Mouse (Mus musculus) common myeloid progenitor, adult 5-6 weeks (primary cell): ENCODE data around the gene Rhcg. TPM values are rescaled to one million over a fixed set of nuclear protein-coding genes. Genes with fewer than 3 reads are reported as not detected.

ENCODE experiments used
- ATAC-seq: replicated peaks from 2 replicates; pipeline ENCODE4 v1.8.0; 2016; ENCODE audit warnings: low read depth, mild to moderate bottlenecking, moderate TSS enrichment, inconsistent platforms; ENCODE audit not compliant: poor library complexity, severe bottlenecking
- total RNA-seq: library from RNA; stranded (forward); fragments of 200-1000, 187-1606 nt; gene quantifications from 2 replicates; pipeline ENCODE4 v1.2.3, GENCODE M21; 2017

The Rhcg gene
- not detected in 2 replicates for total RNA-seq

DNA sequence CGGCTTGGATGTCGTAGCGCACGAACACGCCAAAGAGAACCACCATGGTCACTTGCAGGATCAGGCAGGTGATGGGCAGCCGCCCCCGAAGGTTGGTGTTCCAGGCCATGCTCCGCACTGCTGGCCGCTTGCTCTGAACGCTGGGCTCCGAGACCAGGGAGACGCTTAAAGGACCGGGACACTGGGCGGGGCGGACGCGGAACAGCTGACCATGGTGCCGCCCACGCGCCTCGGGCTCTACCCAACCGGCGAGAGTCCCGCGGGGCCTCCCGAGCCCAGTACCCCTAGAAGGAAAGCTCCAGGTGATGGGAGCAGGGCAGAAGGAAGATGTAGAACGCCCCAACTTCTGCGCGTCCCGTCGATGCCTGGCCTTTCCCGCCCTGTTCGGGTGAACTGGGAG, at the start of gene Rhcg:
Rhcg (minus strand) TSS at position 240 of the 400 bp plus-strand sequence.
- ATAC-seq, result 0 out of 2 replicates have a peak, but pooled peaks have one; percentile 24

DNA sequence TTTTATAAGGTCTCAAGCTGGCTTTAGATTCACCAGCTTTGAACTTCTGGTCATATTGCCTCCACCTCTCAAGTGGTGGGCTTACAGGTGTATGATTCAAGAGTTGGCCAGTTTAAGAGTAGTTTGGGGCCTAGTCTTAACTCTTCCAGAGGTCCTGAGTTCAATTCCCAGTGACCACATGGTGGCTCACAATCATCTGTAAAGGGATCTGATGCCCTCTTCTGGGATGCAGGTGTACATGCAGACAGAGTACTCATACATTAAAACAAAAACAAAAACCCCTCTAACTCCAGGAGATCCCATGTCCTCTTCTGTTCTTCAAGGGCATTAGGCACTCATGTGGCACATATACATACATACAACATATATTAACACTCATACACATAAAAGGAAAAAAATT, 49.2 kb upstream of the Rhcg start:
- ATAC-seq, result no peak

DNA sequence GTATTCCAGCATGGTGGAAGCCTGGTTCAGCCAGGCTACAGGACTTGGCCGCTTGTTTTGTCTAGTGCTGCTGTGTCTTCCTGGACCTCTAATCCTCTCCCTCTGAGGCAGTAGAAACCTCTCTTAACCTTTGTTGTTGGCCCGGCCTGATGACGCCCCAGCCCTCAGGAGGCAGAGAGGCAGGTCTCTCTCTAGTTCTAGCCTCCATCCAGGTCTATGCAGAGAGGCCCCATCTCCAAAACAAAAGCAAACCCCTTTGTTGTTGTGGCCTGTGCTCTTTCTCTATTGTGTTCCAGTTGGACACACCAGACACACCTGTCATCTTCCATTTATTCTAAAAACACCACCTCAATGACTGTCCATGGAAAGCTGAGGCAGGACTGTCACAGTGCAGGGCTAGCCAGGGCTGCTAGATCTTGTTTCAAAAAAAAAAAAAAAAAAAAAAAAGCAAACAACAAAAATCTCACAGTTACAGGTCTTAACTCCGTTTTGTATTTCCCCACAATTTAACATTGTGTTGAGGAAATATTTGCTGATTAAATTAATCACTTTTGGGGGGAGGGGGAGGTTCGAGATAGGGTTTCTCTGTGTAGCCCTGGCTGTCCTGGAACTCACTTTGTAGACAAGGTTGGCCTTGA, 43.9 kb upstream of the Rhcg start:
- ATAC-seq, result no peak

DNA sequence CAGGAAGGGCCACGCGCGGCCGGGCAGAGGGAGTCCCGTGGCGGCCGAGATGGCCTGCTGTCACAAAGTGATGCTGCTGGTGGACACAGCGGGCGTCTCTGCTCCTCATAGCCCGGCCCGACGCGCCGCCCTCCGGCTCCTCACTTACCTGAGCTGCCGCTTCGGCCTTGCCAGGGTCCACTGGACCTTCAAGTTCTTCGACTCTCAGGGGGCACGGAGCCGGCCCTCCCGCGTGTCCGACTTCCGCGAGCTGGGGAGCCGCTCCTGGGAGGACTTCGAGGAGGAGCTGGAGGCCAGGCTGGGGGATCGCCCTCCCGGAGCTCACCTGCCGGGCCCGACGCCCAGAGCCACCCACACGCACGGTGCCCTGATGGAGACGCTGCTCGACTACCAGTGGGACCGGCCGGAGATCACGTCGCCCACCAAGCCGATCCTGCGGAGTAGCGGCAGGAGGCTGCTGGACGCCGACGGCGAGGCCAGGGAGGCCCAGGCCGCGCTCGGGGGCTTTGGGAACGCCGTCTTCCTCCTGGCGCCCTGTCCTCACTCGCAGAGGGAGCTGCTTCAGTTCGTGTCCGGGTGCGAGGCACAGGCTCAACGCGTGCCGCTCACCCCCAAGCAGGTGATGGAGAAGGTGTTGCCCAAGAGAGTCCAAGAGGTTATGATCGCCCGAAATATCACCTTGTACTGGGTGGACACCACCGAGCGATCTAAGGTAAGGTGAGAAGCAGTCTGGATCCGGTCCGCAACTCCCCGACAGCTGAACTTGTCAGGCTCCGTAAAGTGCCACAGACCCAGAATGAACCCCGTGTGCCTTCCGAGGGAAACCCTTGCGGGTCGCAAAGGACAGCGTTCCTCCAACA, 43.1 kb upstream of the Rhcg start:
- no peak for ATAC-seq

DNA sequence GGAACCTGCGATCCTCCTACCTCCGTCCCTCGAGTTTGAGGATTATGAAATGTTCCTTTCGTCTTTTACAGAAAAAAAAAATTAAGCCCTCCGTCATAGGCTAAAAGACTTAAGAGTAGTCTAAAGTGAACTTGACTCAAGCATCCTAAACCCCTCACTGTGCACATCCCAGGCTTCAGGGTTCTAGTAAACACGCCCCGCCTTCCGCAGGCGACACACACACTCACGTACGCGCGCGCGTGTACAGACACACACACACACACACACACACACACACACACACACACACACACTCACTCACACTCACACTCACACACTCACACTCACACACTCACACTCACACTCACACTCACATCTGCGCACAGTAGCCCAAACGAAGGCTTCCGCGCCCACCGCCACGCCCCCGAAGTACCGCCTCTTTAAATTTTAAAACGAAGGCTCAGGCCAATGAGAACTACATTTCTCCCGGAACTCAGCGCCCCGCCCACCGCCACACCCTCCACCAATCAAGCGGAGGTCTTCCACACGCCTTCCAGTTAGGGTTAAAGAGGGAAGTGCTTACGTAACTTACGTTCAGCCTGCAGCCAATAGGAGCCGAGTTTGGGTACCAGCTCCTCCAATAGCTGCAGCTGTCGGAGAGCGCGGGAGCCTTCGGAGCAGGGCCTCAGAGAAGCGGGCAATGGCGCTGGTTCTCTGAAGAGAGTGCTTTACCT, 42.3 kb upstream of the Rhcg start, which contains the start of gene Ticrr:
Ticrr (plus strand) TSS at position 619 of the 713 bp plus-strand sequence.
- peak; percentile 100 for ATAC-seq

DNA sequence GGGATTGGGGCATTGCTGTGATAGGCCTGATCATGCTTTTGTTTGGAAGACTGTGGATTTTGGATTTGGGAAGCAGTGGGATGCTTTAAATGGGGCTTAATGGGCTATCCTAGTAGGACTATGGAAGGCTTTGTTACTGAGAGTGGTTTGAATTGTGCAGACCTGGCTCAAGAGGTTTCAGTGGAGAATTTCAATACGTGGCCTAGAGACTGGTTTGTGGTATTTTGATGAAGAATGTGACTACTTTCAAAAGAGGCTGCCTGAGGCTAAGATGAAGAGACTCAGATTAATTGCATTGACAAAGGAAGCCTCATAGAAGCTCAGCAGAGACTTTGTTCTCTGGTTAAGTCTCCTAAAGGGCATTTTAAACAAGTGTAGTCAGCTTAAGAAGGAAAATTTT, 37.1 kb upstream of the Rhcg start:
- no peak for ATAC-seq

DNA sequence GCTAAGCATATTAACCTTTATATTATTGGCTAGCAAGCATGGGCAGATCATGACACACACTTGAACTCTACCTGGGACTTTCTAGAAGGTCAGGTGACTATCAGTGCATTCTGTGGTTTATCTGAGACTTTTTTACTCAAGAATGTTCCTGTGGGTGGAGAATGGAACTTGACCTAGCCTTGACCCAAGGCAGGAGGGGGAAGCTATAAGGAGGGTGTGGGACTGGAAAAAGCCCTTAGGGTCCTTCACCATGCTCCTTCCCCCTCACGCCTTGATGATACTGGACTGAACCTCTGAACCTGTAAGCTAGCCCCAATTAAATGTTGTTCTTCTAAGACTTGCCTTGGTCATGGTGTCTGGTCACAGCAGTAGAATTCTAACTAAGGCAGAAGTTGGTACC, 36.7 kb upstream of the Rhcg start:
- ATAC-seq, result no peak

DNA sequence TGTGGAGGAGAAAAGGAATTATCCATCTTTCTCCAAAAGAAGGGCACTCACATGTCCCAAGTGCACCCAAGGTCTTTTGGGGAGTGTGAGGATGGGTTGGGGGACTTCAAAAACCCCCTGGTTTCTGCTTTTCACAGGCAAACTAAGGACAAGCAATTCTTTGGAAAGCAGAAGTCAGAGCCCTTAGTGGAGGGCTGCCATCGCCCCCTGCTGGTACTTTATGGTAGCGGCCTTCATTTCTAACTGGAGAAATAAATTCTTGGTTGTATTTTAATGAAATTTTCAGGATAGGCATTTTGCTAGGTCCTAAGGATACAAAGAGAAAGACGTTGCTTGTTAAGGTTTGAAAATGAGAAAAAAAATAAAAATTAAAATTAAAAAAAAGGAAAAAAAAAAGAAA, 31.5 kb upstream of the Rhcg start:
- ATAC-seq, result peak; percentile 76

DNA sequence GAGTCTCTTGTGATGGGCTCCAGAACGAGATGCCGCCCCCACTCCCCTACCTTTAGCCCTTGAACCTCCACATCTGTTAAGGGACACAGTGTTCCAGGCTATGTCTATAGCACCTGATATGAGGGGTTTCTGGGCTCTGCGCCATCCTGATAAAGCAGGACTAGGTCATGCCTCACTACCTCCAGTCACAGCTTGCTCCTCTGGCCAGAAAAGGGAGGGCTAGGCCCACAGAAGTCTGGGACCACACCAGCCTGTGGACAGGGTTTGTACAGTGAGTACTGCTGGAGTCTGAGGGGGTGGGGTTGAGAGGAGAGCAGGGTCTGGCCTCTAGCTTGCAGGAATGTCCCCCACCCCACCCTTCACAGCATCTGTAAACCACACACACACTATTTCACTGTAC, 29.8 kb upstream of the Rhcg start:
- no peak for ATAC-seq

DNA sequence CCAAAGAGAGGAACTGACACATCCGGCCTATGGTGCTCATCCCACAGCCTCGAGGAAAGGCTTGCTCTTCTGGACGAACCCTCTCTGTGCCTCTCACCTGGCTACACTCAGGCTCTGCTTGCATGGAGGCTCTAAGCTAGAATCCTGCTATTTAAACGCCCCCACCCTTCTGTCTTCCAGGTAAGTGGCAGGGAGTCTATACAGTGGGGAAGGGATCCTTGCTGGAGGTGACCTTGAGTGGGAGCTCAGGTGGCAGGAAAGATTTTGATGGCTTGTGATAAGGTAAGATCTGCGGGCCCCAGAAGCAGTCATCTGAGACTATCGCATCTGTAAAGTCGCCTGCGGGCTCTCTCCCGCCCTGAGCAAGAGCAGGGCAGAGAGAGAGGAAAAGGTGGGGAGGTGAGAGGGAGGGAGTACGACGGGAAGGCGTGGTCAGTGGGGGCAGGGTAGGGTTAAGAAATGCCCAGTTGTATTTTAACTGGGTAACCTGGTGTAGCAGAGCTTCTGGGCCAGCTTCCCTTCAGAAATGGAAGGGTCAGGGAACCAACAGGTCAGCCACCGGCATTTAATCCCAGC, 14.4 kb upstream of the Rhcg start:
- ATAC-seq, result no peak

DNA sequence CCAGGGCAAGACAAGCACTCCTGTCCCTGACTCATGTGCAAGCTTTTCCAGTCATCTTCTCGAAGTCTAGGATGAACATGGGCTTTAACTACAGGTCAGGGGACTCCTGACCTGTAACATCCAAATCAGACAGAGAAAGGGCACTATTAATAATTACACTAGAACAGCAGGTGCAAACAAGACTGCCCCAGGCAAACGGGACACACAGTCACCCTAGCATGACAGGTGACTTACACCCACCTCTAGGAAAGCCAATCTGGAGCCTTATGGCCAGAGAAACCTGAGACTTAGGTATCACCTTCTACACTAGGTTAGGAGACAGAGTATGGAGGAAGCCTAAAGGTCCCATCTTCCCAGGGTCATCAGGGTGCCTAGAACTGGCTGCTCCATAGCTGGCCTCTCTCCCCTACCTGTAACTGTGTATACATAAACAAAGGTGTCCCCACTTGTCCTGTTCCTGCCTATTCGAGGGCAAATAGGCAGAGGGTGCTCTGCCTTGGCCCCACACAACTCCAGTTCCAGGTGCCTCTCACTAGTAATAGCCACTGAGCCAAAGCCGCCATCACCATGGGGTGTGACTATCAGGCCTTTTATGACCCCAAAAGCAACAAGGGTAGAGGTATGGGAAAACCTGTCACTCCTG, 10.9 kb upstream of the Rhcg start:
- ATAC-seq, result no peak

DNA sequence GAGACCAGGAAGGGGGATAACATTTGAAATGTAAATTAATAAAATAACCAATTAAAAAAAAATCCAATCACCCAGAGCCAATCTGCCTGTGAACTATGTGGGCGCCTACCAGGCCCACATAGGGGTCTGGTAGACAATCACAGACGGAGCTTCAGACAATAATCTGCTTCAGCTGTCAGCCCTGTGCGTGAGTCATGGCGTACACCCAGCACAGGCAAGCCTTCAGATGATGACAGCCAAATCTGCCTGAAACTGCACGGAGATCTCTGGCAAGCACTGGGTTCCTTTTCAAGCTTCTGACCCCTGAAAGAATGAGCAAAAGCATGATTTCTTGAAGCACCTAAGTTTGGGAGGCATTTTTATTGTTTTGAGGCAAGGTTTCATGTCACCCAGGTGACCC, 8.7 kb upstream of the Rhcg start:
- no peak for ATAC-seq

DNA sequence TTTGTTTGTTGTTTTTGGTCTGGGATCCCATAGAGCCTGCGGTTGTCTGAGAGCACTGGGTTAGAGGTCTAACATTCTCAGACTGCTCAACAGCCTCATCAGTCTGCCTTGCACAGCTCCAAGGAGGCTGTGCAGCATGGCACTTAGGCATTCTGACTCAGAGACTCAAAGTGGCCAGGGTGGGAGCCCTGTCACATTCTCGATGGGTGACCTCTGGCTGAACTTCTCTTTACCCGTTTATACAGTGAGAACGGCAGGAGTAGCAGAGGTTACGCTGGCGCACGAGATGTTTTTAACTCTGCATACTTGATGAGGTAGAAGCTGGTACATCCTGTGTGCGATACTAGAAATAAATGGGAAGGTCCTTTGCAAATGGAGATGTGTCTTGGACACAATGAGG, 5.6 kb upstream of the Rhcg start:
- ATAC-seq, result no peak

DNA sequence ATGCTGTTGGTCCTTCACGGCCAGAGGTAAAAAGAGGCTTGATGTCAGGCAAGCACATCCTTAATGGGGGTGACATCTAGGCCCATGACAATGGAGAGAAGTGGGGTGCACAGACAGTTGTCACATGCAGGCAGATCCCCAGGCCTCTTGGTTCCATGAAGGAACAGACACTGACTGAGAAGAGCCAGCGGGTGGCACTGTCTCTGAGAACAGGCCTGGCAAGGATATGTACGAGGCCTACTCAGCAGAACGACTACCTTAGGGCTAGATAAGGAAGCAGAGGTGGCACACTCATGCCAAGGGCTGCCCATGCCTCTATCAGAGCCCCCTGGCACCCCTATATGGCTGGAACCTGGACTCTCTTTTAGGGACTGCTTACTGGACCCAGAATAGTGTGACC, 2.0 kb upstream of the Rhcg start:
- ATAC-seq, result no peak

DNA sequence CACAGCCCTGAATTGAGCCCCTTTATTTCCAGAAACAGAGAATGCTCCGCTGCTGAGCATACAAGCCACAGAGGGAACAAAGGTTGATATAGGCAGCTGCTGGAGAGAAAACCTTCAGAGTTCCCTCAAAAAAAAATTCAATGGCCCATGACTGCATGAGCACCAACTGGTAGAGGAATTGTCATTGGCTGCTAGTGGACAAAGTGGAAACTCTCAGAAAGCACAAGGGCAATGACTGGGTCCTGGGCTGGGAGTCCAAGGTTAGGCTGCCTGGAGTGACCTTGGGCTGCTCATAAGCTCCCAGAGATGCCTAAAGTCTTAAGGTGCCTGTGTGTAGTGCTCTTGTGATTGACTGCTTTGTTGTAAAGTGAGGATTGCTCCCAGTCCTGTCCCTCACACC, 1.5 kb downstream of the Rhcg start:
- ATAC-seq, result no peak

DNA sequence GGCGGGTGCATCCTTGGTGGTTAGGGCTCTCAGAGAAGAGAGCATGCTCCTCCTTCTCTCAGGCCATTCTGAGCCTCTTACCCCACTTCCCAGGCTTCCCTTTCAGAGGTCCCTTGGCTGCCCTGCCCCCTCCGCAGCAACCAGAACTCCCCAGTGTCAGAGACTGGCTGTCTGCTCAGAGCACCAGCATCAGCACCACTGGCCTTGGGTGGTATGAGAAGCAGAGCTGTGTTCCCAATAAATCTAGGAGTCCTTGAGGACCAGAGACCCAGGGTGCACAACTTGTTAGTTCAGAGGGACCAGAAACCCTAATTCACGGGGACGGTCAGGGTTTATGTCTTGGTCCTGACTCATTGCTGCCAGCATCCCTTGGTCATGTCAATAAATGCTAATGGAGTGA, 2.4 kb downstream of the Rhcg start:
- no peak for ATAC-seq

DNA sequence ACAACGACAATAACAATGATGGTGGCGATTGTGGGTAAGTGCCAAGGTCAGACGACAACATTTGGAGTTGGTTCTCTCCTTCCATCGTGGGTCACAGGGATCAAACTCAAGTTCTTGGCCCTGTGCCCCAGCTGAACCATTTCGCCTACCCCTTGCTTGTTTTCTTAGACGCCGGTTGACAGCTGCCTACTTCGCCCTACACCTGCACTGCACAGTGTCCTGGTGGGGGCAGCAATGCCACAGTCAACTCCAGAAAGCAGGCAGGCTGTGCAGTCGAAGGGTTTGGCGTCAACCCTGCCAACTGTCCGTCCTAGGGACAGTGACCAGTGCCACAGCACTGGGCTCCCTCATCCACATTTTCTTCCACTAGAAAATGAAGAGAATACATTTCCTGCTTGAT, 4.1 kb downstream of the Rhcg start:
- no peak for ATAC-seq

DNA sequence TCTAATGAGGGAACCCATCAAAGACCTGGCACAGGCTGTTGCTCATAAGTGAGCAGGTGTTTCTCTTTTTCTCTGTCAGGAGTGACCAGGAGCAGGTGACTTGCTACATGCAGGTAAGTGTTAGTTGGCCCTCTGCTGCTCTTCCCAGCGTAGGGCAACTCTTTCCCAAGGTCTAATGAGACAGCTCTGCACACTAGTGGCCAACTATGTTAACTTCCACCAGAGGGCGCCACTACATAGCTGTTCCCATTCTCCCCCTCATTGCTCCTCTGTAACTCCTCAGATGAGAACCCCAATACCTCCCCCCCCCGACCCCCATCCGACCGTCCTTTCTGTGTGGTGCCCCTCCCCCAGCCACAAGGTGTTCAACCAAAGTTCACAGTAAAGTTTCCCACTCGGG, 4.7 kb downstream of the Rhcg start:
- peak; percentile 82 for ATAC-seq

DNA sequence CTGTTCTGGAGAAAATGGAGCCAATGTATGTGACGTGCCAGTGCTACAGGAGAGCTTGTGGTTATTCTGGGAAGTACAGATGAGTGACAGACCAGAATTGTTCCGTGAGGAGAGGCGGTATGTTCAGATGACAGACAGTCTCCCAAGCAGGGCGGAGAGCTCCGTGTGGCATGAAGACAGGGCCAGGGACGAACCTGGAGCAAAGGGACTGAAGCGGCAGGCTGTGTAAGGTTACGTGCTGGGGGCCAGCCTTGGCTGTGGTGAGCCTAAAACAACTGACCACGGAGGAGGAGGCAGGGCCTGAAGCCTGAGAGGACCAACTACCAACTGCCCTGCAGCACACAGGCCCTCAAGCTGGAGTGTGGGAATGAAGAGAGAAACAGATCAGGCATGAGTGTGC, 5.6 kb downstream of the Rhcg start:
- ATAC-seq, result no peak

DNA sequence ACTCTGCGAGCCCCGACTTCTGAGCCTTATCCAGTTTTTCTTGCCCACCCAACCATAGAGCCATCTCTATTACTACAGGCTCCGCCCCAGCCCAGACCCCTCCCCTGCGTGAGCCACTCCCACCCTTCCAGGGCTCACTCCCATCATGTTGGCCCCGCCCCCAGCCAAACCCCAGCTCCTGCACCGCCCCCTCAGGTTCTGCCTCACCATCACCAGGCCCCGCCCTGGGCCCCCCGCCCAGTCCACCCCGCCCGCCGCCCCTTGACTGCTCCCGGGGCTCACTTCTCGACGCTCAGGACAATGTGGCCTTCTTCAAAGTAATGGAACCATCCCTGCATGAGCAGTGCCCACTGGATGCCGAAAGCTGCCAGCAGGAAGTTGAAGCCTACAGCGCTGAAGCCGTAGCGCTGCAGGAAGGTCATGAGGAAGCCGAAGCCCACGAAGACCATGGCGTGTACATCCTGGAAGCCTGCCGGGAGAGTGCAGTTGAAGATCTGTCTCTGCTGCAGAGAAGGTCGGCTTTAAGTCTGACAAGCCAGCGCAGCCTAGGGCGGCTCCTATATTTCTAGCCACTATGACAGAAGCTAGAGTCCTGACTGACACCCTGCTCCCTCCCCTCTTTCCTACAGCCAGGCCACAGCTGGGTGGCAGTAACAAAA, 10.1 kb downstream of the Rhcg start:
- ATAC-seq, result peak; percentile 59
